Mouse (Mus musculus): ENCODE results near the gene Dcaf15.
A peak's percentile ranks its signal among the peaks of the same experiment; 100 is the strongest.

Gene Dcaf15

DNA sequence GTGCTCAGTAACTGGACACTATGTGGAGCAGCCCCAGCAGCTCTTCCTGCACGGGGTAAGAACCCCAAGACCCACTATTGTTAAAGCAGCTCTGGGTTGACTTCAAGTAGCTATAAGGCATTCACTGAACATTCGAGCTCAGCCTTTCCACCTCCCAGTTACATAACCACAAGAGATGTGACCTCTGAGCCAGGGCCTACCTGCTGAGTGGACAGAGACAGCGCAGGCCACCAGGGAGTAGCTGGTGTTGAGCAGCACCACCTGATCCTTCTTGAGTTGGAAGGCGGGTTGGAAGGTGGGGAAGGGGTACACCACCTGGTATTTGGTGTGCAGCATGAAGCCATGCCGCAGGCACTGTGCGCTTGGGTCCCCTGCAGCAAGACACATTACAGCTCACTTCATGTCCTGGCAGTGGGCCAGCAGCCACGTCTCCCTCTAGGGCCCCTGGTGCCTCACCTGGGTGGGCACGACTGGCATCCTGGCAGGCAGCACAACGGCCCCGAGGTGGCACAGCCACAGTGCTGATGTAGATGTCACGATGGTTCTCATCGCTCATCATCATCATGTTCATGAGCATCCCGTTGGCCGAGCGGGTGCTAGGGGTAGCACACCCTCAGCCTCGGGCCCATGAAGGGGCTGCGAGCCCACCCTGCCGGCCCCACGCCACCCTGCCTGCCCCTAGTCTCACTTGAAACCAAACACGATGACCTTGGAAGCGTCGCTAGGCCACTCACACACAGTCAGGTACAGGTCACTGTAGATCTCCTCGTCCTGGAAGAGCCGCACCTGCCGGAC lies 2.9 kb downstream of the Dcaf15 start:
- no peak for DNase-seq (ENCODE audit: low read depth, low spot score)

DNA sequence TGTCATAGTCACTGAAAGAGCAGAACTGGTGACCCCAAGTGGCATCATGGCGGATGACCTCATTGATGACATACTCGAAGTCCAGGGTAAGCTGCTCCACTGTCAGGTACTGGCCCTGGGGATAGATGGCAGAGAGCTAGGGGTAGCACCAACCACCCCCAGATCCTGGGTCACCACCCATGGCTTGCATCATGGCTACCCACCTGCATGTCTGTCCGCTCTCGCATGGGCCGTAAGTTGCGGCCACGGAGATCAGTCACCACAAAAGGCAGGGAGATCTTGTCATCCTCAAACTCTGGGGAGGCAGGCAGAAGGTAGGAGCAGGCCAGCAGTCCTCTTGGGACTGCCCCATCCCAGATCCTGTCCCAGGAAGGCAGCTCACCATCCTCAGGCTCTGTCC lies 6.2 kb downstream of the Dcaf15 start:
- DNase-seq (ENCODE audit: low read depth, low spot score), result no peak

DNA sequence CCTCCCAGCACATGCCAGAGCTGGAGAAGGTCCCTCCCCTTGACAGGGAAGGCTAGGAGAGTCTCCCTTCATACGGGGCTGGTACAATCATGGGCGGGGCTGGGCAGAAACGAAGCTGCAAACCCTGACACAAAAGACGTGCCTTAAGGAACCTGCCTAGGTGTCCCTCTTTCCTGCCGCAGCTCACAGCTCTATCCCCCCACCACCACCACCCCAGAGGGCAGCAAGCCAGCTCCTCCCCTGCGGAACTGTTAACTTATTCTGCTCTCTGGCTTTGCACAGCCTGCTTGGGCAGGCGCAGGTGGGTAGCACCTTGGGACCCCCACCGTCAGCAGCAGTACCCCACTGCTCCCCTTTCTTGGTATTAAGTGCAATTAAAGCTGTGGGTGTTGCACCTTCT lies 8.5 kb downstream of the Dcaf15 start:
- no peak for DNase-seq (ENCODE audit: low read depth, low spot score)

DNA sequence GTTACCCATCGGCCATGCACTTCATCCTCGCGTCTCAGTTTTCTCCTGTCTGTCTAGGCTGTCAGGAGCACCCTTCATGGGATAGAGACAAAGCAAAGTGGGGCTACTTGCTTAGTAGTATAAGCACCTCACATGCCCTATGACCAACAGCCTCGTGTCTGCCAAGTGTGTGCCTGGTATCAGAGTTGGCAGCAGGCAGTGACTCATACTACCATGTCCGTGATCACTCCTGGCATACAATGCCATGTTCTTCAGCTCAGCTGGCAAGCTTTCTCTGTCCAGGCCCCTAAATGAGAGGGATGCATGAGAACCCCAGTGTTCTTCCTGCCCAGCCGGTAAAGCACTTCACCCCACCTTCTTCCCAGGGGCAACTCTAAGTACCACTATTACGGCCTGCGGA lies 14.0 kb downstream of the Dcaf15 start:
- DNase-seq (ENCODE audit: low read depth, low spot score), result no peak

DNA sequence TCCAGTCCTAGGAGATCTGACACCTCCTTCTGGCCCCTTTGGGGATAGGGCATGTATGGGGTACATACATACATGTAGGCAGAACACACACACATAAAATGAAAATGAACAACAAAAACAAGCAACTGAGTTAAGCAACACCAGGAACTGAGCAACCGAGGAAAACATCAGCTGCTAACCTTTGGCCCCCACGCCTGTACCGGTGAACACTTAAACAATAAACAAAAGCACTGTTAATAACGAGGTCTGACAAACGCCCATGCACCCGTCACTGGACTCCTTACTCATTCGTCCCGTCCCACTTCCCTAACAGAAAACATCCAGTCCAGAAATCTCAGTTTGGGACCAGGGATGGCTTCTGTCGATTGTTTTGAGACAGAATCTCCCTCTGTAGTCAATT lies 15.3 kb downstream of the Dcaf15 start:
- DNase-seq (ENCODE audit: low read depth, low spot score), result no peak

DNA sequence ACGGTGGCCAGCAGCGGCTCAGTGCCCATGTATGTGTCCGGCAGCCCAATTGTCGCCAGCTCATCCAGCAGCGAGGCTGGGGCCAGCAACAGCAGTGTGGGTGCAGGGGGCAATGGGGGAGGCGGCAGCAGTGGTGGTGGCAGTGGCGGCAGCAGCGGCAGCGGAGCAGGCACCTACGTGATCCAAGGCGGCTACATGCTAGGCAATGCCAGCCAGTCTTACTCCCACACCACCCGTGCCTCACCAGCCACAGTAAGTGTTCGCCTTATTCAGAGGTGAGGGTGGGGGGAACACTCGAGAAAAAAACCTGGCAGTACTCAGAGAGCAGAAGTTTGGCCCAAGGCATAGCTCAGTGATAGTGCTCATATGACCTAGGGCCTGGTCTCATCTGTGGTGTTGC lies 16.7 kb downstream of the Dcaf15 start:
- DNase-seq (ENCODE audit: low read depth, low spot score), result no peak

DNA sequence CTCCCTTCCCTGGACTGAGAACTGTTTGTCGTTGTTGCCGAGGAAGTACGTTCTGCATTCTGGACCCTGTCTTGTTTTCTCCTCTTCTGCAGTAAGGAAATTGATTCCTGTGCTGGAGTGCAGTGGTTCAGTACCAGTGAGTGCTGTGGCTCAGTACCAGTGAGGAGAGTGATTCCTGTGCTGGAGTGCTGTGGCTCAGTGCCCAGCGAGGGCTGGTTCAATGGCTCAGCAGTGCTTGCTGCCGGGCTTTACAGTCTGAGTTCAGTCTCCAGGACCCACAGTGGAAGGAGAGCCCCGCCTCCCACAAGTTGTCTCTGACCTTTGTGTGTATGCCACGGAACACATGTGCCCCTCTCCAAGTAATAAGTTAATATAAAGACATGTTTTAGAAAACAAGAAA lies 17.4 kb downstream of the Dcaf15 start:
- DNase-seq (ENCODE audit: low read depth, low spot score), result no peak

DNA sequence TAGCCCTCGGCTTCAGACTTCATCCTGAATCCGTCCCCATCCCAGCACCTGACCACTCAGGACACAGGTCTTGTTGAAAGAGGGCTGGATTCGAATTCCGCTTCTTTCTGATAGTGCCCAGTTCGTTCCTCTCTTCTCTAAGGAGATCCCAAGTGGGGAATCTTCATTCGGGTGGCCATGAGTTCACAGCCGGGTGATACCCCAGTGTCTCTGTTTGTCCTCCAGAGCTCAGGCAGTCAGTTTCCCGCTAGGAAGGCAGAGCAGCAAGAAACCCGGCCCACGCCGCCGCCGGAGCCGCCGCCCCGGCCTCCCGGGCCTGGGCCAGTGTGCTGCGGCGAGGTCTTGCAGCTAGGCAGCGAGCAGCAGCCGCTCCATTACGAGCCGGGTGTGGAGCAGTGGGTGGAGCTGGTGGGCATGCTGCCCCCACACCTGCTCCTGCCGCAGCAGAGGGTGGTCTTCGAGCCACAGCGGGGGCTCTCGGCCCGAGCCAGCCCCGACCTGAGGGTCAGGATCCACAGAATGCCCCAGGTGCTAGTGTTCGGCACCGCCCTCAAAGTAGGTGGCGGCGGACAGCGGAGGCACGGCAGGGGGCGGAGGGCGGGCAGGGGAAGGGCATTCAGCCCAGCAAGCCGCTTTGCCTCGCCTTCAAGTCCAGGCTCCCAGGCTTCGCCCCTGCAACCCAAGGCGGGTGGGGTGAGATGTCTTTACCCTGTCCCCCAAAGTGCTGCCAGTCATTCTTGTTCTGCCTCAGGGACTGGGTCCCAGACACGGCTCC lies 20.0 kb downstream of the Dcaf15 start:
- no peak for DNase-seq (ENCODE audit: low read depth, low spot score)

DNA sequence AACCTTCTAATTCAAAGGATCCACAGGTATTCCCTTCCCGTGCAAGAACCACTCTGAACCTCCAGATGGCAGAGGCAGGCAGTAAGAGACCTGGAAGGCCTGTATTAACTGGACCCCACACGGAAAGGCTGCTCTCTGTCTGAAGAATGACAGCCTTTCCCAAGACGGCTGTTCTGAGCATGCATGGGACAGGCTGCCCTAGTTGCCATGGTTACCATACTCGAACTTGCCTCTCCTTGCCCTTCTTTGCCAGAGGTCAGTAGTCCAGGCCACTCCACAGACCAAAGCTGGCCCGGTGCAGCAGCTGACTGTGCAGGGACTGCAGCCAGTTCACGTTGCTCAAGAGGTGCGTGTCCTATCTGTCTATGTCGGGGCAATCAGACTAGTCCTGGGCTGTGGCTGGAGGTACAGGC lies 20.7 kb downstream of the Dcaf15 start:
- DNase-seq (ENCODE audit: low read depth, low spot score), result no peak

DNA sequence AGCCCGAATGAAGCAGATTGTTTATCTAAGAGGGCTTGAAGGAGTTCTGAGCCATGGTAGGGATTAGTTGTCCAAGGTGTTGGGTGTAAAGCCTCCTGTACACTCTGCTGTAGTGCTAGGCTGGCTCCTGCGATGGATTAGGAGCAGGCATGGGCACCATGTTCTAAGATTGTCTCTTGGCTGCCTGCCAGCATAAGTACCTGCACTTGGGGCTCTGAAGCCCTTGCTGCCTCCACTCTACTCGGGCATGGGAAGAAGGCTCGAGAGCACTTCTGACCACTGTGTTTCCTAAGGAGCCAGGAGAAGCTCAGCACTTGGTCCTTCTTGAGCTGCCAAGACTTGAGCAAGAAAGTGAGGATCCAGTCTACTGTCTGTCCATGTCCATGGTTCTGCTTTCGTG lies 25.4 kb downstream of the Dcaf15 start:
- no peak for DNase-seq (ENCODE audit: low read depth, low spot score)

DNA sequence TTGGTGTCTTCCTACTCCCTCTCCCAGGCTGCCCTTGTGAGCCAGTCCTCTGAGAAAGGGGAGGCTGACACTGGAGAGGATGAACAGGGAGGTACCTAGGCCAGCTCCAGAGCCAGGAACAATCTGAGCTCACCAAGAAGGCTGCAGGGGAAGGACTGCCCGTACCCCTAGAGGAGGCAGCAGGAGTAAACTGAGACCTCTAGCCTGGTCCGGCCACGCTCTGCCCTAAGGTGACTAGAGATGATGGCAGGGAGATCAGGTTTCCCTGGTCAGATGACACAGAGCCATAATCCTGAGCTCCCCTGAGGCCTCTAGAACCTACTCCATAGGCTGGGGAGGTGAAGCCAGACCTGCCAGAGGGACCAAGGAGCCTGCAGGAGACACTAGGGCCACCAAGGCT lies 27.7 kb downstream of the Dcaf15 start:
- DNase-seq (ENCODE audit: low read depth, low spot score), result no peak

DNA sequence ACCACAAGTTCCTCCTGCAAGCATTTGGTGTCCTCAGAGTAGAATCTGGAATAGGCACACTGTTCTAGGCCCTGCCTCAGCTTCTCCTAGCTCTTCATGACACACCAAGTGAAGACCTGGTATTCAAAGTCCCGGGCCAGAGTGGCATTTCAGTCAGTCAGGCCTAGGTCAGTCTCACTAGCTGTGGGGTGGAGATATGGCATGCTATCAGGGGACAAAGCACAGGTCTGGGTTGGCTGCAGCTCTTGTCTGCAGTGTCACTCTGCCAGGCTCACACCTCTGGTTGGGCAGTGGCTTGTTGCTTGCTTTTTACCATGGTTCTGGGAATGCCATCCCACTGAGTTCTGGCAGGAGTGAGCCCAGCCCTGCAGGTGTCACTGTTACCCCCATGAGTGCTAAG lies 28.2 kb downstream of the Dcaf15 start:
- no peak for DNase-seq (ENCODE audit: low read depth, low spot score)

DNA sequence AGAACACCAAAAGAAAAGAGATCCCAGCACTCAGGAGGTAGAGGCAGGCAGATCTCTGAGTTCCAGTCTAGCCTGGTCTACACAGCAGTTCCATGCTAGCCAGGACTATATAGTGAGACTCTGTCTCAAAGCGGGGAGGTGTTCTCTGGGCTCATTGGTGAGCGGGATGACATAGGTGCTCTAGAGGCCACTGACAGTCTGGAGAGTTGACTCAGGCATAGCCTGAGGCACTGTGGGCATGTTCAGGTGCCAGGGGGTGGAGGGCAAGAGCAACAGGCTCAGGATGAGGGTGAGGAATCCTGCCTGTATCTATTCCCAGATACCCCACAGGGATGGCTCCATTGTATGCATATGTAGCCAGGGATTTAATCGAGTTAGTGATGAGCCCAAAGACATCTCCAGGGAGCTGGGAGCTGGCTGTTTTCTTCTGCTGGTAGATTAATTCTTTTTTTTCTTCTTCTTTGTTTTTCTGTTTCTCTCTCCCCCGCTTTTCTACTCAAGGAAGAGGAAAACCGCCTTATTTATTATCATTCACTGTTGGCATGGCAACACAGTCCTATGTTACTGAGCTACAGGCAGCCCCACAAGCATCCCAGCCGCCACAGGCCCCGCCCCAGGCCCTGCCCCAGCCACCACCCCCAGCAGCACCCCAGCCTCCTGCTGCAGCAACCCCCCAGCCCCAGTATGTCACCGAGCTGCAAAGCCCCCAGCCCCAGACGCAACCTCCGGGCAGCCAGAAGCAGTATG lies 31.2 kb downstream of the Dcaf15 start:
- DNase-seq (ENCODE audit: low read depth, low spot score), result no peak

DNA sequence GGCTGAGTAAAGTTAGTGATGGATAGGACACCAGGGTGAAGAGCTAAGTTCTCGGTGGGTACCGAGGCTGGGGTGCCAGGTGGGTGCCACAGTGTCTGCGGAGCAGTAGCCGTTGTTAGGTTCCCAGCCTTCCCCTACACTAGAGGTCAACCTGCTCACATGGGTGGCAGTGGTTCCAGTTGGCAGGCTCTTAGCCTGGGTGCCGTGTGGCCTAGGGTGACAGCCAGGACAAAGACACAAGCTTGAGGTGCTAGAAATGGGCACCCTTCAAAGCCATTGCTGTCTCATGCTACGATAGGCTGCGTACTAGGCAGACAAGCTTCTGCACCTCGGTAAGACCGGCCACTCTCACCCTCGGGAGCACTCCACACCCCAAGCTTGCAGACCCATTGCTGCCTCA lies 32.2 kb downstream of the Dcaf15 start:
- no peak for DNase-seq (ENCODE audit: low read depth, low spot score)

DNA sequence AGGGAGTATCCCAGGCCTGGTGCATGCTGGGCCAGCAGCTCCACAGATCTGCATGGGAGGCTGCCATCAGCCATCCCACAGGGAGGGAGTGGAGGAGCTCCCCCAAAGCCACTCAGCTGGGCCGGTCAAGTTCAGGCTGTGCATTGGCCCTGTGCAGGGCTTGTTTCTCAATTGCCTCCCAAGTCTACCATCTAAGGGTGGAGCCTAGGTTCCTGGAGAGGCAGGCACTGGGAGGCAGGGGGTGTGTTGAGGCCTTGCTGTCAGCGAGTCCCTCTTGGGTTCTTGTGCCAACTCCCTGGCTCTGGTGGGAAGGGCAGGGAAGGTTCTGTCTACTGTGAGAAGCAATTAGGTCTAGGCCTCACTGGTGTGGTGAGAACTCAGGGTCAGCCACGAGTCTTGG lies 32.6 kb downstream of the Dcaf15 start:
- DNase-seq (ENCODE audit: low read depth, low spot score), result no peak

DNA sequence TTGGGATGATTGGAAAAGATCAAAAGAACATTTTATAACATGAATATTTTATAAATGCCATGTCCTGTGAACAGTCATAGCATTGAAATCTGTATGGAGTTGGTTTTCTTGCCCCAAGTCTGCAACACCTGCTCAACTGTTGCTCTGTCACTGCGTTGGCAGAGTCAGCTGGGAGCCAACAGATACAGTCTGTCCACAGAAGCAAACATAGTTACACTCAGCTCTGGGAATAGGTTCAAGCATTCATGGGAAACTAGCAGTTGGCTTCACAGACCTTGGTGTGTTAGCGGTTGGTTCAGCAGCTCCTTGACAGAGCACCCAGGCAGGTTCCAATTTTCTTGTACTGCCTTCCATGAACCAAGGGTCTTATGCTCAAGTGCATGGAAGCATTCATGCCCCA lies 33.9 kb downstream of the Dcaf15 start:
- DNase-seq (ENCODE audit: low read depth, low spot score), result no peak

DNA sequence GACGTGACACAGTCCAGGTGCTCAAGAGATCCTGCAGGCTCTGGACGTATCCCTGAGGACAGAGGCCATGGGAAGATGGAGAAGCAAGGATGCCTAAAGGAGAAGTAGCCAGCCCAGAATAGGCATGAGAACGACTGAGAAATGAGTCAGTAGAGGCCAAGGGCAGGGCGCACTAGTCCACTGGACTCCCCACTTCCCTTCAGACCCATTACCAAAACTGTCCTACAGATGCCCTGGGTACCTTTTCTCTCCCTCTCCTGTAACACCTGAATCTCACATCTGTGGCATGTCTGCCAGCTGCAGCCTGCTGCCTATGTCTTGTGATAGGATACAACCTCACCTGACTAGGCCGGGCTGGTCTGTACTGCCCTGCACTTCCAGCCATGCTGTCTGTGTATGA lies 34.3 kb downstream of the Dcaf15 start:
- DNase-seq (ENCODE audit: low read depth, low spot score), result peak; percentile 16

DNA sequence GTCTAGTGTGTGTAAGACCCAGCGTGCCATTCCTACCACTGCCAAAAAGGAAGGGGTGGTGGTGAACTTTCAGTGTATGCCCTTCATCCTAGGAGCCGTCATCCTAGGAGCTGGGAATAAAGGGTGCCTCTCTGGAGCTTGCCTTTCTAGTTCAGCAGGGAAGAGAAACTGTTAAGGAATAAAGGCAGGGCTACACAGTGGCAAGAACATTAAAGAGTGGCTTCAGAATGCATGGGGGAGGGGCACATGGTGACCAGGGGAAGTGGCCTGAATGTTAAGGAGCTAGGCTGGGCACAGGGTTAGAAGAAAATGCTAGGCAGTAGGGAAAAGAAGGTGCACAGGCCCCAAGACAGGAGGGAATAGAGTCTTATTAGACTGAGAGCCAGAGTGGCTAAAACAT lies 34.8 kb downstream of the Dcaf15 start:
- no peak for DNase-seq (ENCODE audit: low read depth, low spot score)

DNA sequence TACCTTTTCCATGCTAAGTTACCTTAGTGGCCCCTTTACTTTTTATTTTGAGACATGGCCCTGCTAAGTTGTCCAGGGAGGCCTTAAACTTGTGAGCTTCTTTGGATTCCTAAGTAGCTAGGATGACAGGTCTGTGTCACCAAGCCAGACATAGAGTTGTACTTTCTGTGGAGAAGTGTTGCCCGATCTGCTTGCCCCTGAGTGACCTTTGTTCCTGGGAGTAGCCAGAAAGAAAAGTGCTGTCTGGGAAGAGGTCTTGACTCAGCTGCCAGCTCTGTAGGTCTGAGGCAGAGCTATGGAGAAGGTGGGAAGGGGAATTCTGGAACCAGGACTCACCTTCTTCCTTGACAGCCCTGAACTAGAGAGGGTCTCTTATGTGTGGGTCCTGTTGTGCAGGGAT lies 35.4 kb downstream of the Dcaf15 start:
- no peak for DNase-seq (ENCODE audit: low read depth, low spot score)

DNA sequence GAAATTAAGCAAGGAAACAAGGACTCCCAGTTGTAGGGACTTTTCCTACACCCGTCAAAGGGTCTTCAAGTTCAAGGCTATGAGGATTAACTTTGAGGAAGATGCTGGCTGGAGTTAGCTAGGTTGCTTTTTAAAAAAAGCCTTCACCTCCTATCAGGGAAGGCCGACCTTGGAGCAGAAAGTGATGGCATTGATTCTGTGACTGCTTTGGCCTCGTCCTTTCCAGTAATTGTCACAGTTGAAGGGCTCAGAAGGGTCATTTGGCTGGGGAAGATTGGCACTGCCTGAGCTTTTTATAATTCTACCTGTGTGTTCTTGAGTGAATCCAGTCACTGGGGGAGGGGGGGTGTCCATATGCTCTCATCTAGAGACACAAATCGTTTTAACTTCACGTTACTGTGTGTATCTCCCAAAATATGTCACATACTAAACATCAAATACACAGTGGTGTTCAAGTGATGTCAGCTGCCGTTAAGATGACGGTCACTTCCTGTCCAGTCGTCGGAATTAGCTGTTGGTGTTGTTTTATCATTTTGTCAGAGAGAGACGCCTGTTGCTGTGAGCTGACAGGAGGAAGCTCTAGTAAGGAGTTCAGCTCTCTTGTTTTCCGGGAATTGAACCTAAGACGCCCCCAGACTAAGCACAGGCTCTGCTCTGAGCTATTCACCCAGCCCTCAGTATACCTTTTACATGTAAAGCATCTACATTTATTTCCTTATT lies 36.1 kb downstream of the Dcaf15 start:
- no peak for DNase-seq (ENCODE audit: low read depth, low spot score)

DNA sequence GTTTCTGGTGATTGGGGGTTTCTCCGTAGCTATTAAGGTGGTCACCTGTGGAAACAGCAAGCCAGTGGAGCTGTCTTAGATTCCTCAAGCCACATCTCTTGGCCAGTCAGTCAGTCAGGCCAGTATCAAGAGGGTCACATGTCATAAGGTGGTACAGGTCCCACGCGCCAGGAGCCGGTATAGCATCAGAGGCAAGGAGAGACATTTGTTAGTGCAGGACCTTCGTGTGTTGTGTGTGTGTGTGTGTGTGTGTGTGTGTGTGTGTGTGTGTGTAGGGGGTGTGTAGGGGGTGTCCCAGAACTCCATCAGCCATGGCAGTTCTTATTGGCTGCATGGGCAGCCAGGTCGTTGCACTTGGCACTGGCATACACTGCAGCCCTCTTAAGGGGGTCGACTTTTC lies 36.7 kb downstream of the Dcaf15 start:
- DNase-seq (ENCODE audit: low read depth, low spot score), result peak; percentile 13

DNA sequence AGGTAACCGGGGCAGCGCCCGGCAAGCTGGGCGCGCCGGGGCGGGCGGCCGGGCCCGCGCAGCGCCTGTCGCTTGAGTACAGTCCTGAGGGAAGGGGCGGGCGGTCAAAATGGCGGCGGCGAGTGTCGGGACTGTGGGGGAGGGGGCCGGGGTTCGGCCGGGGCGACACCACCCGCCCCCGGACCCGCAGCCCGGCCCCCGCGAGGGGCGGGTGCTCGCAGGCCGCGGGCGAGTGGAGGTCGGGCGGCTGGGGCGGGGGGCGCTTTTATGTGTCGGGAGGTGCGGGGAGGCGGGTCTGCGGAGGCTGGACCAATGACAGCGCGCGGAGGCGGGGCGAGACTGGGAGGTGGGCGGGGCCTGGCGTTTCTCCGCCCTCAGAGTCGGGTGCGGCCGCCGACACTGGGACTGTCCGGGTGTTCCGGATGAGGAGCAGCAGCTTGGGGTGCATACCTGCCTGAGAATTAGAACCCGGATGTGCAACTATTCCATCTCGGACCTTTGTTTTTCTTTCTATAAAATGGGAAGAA lies 37.5 kb downstream of the Dcaf15 start:
- peak; percentile 95 for DNase-seq (ENCODE audit: low read depth, low spot score)
